Mouse (Mus musculus) testis, adult 2 months (tissue): ENCODE measurements around the gene Adipoq. TPM values are rescaled to one million over a fixed set of nuclear protein-coding genes. Genes with fewer than 3 reads are reported as not detected.

Experiments used
- H3K27ac ChIP-seq: fragments of 200-500 bp; 2 replicates; pipeline ENCODE4 v1.5.1; 2012; ENCODE audit warnings: low read depth, low read length; ENCODE audit not compliant: control insufficient read depth, insufficient read depth
- H3K27me3 ChIP-seq: fragments of 200-500 bp; 2 replicates; pipeline ENCODE4 v1.6.1; 2012; ENCODE audit warnings: mild to moderate bottlenecking, low read length, moderate library complexity; ENCODE audit not compliant: control insufficient read depth, insufficient read depth
- H3K36me3 ChIP-seq: fragments of 200-500 bp; 2 replicates; pipeline ENCODE4 v1.6.1; 2012; ENCODE audit warnings: mild to moderate bottlenecking, low read length; ENCODE audit not compliant: control insufficient read depth, insufficient read depth
- H3K4me1 ChIP-seq: fragments of 200-500 bp; 2 replicates; pipeline ENCODE4 v1.6.1; 2012; ENCODE audit warnings: low read length; ENCODE audit not compliant: control insufficient read depth, insufficient read depth
- H3K4me3 ChIP-seq: fragments of 200-500 bp; 2 replicates; pipeline ENCODE4 v1.5.1; 2012; ENCODE audit warnings: low read depth, mild to moderate bottlenecking, low read length, moderate library complexity, mixed read lengths; ENCODE audit not compliant: control insufficient read depth
- CTCF ChIP-seq: fragments of 200-500 bp; IDR thresholded peaks from 2 replicates; pipeline ENCODE4 v1.5.1; 2012; ENCODE audit warnings: low read depth, mild to moderate bottlenecking, inconsistent platforms, low read length, moderate library complexity; ENCODE audit not compliant: control insufficient read depth, insufficient read depth, insufficient replicate concordance
- POLR2A ChIP-seq: fragments of 200-500 bp; IDR thresholded peaks from 2 replicates; pipeline ENCODE4 v1.6.1; 2012; ENCODE audit warnings: low read depth, mild to moderate bottlenecking, inconsistent platforms, low read length, moderate library complexity; ENCODE audit not compliant: control insufficient read depth
- polyA plus RNA-seq: library from polyadenylated mRNA; depleted of rRNA; stranded (reverse); fragments of >200 nt; gene quantifications from 2 replicates; pipeline ENCODE4 v1.2.3, GENCODE M21; 2012

The Adipoq gene
- polyA plus RNA-seq, 1 experiment: 16.1 TPM

- H3K4me1 ChIP-seq: 0 out of 2 replicates have a peak, but pooled peaks cover 2% of the 10 kb centered on the region
- no peak for TF ChIP-seq POLR2A
- no peak for TF ChIP-seq CTCF
- H3K27me3 ChIP-seq: no peaks in the 10 kb centered on the region
- H3K36me3 ChIP-seq: no peaks in the 10 kb centered on the region
- no peak overlapping the region for H3K4me3 ChIP-seq
- H3K27ac ChIP-seq: no peak overlapping the region
Measured at GRCm38 (mm10) chr16:23151423-23151822, 5.1 kb downstream of the Adipoq start.

DNA sequence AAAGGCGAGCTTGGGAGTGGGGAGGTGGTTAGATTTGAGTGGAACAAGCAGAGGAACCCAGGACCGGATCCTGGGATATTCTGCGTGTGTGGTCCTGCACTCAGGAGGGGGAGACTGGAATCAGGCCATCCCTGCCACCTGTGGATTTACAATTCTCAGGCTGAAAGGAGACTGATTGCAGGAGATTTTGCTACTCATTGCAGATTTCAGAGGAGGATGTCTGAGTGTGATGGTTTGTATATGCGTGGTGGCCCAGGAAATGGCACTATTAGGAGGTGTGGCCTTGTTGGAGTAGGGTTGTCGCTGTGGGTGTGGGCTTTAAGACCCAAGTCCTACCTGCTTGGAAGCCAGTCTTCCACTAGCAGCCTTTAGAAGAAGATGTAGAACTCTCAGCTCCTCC, 7.9 kb downstream of the Adipoq start:
- no peaks in the 10 kb centered on the region for H3K27me3 ChIP-seq
- no peaks in the 10 kb centered on the region for H3K36me3 ChIP-seq
- no peak overlapping the region for H3K27ac ChIP-seq
- no peak for TF ChIP-seq CTCF
- no peak for TF ChIP-seq POLR2A
- peak overlapping the region; percentile 13 for H3K4me3 ChIP-seq
- H3K4me1 ChIP-seq: peaks cover 9% of the 10 kb centered on the region

DNA sequence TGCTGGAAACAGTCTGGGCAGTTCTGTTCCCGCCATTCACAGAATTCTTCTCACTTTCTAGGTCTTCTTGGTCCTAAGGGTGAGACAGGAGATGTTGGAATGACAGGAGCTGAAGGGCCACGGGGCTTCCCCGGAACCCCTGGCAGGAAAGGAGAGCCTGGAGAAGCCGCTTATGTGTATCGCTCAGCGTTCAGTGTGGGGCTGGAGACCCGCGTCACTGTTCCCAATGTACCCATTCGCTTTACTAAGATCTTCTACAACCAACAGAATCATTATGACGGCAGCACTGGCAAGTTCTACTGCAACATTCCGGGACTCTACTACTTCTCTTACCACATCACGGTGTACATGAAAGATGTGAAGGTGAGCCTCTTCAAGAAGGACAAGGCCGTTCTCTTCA, 10.7 kb downstream of the Adipoq start:
- TF ChIP-seq POLR2A (peak; percentile 71; the same call in 1 of the 2 replicates), CTCF (no peak)

GRCm38 (mm10) chr16:23158292-23158691, 12.0 kb downstream of the Adipoq start:
- Histone ChIP-seq H3K4me1 (peaks cover 11% of the 10 kb centered on the region), H3K27me3 (no peaks in the 10 kb centered on the region), H3K27ac (no peak overlapping the region), H3K4me3 (peak overlapping the region; percentile 84), H3K36me3 (no peaks in the 10 kb centered on the region)
- TF ChIP-seq CTCF (no peak), POLR2A (no peak)

More for the DNA sequence above, 10.7 kb downstream of the Adipoq start:
- H3K4me1 ChIP-seq: peaks cover 11% of the 10 kb centered on the region
- no peaks in the 10 kb centered on the region for H3K36me3 ChIP-seq
- H3K4me3 ChIP-seq: peak overlapping the region; percentile 87
- no peak overlapping the region for H3K27ac ChIP-seq
- no peaks in the 10 kb centered on the region for H3K27me3 ChIP-seq

GRCm38 (mm10) chr16:23158957-23159356, 12.6 kb downstream of the Adipoq start:
- no peaks in the 10 kb centered on the region for H3K36me3 ChIP-seq
- H3K27me3 ChIP-seq: no peaks in the 10 kb centered on the region
- no peak overlapping the region for H3K27ac ChIP-seq
- TF ChIP-seq POLR2A: no peak
- TF ChIP-seq CTCF: no peak
- peaks cover 11% of the 10 kb centered on the region for H3K4me1 ChIP-seq
- H3K4me3 ChIP-seq: peak overlapping the region; percentile 46

GRCm38 (mm10) chr16:23159749-23160148, 13.4 kb downstream of the Adipoq start:
- TF ChIP-seq POLR2A (no peak), CTCF (no peak)
- Histone ChIP-seq H3K27ac (no peak overlapping the region), H3K4me1 (peaks cover 10% of the 10 kb centered on the region), H3K4me3 (no peak overlapping the region), H3K27me3 (no peaks in the 10 kb centered on the region), H3K36me3 (no peaks in the 10 kb centered on the region)

GRCm38 (mm10) chr16:23162116-23162515, 15.8 kb downstream of the Adipoq start:
- H3K27me3 ChIP-seq: no peaks in the 10 kb centered on the region
- no peak for TF ChIP-seq CTCF
- TF ChIP-seq POLR2A: no peak
- peaks cover 12% of the 10 kb centered on the region for H3K4me1 ChIP-seq
- H3K4me3 ChIP-seq: no peak overlapping the region
- H3K36me3 ChIP-seq: no peaks in the 10 kb centered on the region
- H3K27ac ChIP-seq: no peak overlapping the region

DNA sequence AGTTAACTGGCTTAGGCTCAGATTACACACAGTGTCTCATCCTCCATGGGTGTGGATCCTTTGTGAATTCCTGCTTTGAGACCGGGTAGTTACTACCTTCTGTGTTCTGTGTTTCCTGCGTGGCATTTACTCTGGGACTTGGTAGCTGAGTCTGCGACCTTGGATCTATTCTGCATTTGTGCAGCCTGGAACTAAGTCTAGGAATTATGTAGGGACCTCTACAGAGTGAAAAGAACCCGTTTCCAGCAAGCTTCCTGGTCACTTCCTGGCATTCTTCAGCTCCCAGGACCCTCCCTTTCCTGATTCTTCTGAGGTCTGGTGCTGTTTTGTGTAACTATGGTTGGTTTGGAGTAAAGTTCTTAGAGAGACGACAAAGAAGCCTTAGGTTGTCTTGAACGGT, 18.1 kb downstream of the Adipoq start:
- H3K27ac ChIP-seq: no peak overlapping the region
- H3K36me3 ChIP-seq: no peaks in the 10 kb centered on the region
- H3K4me3 ChIP-seq: no peak overlapping the region
- no peaks in the 10 kb centered on the region for H3K27me3 ChIP-seq
- H3K4me1 ChIP-seq: peaks cover 7% of the 10 kb centered on the region; the same call in 1 of the 2 replicates
- no peak for TF ChIP-seq POLR2A
- no peak for TF ChIP-seq CTCF
